Mouse (Mus musculus): ENCODE data around the gene Tab2. TPM values are rescaled to one million over a fixed set of nuclear protein-coding genes. Genes with fewer than 3 reads are reported as not detected.

Tab2 gene
- 29.2 and 39.0 TPM in 2 replicates for polyA plus RNA-seq (2012; rRNA removed)

DNA sequence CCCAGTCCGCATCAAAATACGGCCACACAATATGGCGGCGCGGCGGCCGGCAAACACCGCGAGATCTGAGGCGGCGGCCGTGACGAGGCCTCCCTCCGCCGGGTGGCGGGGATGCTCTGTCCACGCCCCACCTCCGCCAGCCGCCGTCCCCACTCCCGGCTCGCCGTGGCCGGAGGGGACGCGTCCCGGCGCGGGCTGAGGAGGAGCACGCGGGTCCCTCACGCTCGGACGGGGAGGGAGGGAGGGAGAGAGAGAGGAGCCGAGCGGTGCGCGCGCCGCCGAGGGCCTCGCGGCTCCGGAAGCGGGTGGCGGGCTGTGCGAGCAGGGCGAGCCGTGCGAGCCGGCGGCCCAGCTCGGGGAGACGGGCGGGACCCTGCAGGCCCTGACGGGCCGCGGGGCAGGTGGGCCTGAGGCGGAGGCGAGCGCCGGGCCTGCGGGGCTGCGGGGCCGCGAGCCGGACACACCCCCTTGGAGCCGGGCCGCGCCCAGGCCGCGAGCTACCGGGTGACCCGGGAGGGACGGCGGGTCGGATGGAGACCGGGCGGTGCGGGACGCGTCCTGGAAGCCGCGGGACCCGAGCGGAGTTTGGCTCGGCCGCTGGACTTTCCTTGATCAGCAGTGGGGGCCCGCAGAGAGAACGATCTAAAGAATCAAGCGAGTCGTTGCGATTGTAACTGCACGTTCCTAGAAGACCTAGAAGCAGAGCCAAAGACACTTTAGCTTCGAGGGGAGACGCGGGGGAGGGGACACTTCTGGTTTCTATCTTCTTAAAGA is at the start of gene Tab2:
Tab2 (minus strand) TSS at position 3 of the 774 bp plus-strand sequence.
- Histone ChIP-seq H3K4me3 (replicated peaks; ENCODE audit: extremely low read depth, low read depth, low read length) (peak within 1 kb of the TSS; percentile 95), H3K4me1 (ENCODE audit: control insufficient read depth, insufficient read depth, low read length) (peaks cover 5% of the 10 kb centered on the region)
- under 1% methylated on average over 72 of the region's 97 CpGs for WGBS
- peak; percentile 29; the same call in 1 of the 2 replicates for TF ChIP-seq POLR2A (IDR thresholded peaks at IDR 0.05; ENCODE audit: borderline replicate concordance, extremely low read depth, low read depth, low read length)
- TF ChIP-seq CTCF (IDR thresholded peaks at IDR 0.05; ENCODE audit: insufficient read depth, low read length) = no peak
- peak; percentile 86 for DNase-seq

DNA sequence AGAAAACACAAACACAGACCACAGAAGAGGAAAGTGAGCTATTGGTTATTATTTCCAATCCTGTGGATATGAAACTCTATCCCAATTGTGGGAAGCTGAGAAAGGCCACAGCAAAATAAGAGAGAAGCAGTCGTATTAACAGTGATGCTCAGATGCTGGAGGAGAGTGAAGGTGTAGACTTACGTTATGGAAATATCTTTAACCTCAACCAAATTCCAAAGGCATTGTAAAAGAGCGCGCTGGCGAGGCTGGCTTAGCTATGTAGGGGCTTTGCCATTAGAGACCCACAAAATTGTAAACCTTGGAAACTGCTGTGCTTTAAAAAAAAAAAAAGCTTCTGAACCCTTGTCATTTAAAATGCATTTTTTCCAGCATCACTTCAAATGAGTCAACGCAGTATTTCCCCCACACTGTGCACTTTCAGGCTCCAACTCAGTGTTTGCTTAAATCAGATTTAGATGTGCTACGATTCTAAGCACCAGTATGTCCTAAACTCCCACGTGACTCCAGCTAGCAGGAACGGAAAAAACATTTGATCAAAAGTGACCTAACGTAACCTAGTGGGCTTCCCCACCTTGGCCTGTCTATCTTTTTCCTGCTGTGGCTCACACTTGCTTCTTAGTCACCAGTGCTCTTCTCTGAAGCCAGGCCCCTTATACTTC is 36.4 kb upstream of the Tab2 start:
- 68% methylated on average over 10 of the region's 10 CpGs for WGBS

DNA sequence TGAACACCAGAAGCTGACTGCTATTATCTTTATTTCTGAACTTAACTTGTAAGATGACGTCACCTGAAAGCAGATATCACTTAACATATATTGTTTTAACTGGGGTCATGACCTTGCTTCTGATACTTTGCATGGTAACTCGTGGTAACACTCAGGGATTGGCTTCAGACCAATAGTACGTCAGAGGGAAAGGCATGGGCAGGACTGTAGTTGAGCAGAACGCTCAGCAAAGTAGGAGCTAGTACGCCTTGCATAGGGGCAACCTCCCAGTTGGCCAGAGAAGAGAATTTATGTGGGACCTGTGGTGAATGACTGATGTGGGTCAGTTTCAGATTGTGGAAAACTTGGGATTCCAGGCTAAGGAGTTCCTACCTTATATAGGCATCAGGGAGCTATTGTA is 35.6 kb upstream of the Tab2 start:
- DNase-seq = no peak
- WGBS = 61% methylated on average over 5 of the region's 5 CpGs
- H3K4me1 ChIP-seq (ENCODE audit: control insufficient read depth, insufficient read depth, low read length) = no peaks in the 10 kb centered on the region
- no peak overlapping the region for H3K4me3 ChIP-seq (replicated peaks; ENCODE audit: extremely low read depth, low read depth, low read length)
- TF ChIP-seq CTCF (IDR thresholded peaks at IDR 0.05; ENCODE audit: insufficient read depth, low read length) (no peak), POLR2A (IDR thresholded peaks at IDR 0.05; ENCODE audit: borderline replicate concordance, extremely low read depth, low read depth, low read length) (no peak)

More for the DNA sequence above, 36.4 kb upstream of the Tab2 start:
- H3K4me3 ChIP-seq (replicated peaks; ENCODE audit: extremely low read depth, low read depth, low read length) = no peak overlapping the region
- no peaks in the 10 kb centered on the region for H3K4me1 ChIP-seq (ENCODE audit: control insufficient read depth, insufficient read depth, low read length)
- no peak for TF ChIP-seq POLR2A (IDR thresholded peaks at IDR 0.05; ENCODE audit: borderline replicate concordance, extremely low read depth, low read depth, low read length)
- TF ChIP-seq CTCF (IDR thresholded peaks at IDR 0.05; ENCODE audit: insufficient read depth, low read length) = no peak
- no peak for DNase-seq

DNA sequence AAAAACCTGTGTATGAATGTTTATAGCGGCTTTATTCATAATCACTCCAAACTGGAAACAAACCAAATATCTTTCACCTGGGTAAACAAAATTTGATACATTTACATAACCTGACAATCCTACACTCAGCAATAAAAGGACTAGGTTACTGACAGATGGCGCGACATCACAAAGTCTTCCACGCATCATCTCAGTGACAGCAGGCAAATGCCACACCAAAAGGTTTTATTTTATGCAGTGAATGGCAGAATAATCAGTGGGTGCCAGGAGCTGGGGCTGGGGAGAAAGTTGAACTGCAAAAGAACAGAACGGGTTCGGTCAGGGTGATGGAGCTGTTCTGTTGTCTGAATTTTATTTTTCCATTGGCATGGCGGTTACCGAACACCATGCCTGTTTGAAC is 31.5 kb upstream of the Tab2 start:
- 94% methylated on average over 8 of the region's 8 CpGs for WGBS
- DNase-seq = no peak
- TF ChIP-seq CTCF (IDR thresholded peaks at IDR 0.05; ENCODE audit: insufficient read depth, low read length) (no peak), POLR2A (IDR thresholded peaks at IDR 0.05; ENCODE audit: borderline replicate concordance, extremely low read depth, low read depth, low read length) (no peak)
- Histone ChIP-seq H3K4me1 (ENCODE audit: control insufficient read depth, insufficient read depth, low read length) (no peaks in the 10 kb centered on the region), H3K4me3 (replicated peaks; ENCODE audit: extremely low read depth, low read depth, low read length) (no peak overlapping the region)

DNA sequence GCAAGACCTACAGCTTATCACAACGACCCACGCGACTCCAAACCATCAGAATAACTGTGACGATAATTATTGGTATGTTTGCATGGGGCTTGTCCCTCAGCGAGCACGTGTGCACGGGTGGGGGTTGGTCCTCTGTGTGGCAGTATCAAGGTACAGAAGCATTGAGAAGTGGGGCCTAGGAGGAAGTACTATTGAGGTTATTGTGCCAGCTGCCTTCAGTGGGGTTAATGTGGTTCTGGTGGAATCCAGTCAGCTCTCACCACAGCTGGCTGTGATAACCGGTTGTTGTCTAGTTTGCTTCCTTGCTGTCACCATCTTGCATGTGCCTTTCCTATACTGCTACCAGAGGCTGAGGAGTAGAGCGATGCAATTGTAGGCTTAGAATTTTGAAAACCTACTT is 20.4 kb upstream of the Tab2 start:
- TF ChIP-seq CTCF (IDR thresholded peaks at IDR 0.05; ENCODE audit: insufficient read depth, low read length) = no peak
- TF ChIP-seq POLR2A (IDR thresholded peaks at IDR 0.05; ENCODE audit: borderline replicate concordance, extremely low read depth, low read depth, low read length) = no peak
- no peak overlapping the region for H3K4me3 ChIP-seq (replicated peaks; ENCODE audit: extremely low read depth, low read depth, low read length)
- no peaks in the 10 kb centered on the region for H3K4me1 ChIP-seq (ENCODE audit: control insufficient read depth, insufficient read depth, low read length)
- no peak for DNase-seq
- WGBS = 89% methylated on average over 9 of the region's 9 CpGs

DNA sequence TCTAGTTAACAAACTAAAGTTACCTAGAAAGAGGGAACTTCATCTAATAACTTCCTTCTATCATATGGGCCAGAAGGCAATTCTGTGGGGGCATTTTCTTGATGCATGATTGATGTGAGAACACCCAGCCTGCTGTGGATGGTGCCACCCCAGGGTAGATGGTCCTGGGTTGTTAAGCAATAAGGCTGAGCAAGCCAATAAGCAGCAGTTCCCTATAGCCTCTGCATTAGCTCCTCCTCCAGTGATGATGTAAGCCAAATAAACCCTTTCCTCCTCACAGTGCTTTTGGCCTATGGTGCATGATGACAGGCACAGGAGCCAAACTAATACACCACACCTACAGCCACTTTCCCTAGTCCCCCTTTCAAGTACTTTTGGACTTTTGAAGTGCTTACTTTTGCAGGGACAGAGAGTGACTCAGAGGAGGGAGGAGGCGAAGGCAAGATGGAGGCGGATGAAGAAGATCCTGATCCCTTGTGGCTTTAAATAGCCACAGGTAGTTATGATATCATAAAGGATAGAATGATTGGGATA is 12.8 kb upstream of the Tab2 start:
- Histone ChIP-seq H3K4me3 (replicated peaks; ENCODE audit: extremely low read depth, low read depth, low read length) (no peak overlapping the region), H3K4me1 (ENCODE audit: control insufficient read depth, insufficient read depth, low read length) (no peaks in the 10 kb centered on the region)
- no peak for DNase-seq
- 87% methylated on average over 2 of the region's 2 CpGs for WGBS
- TF ChIP-seq POLR2A (IDR thresholded peaks at IDR 0.05; ENCODE audit: borderline replicate concordance, extremely low read depth, low read depth, low read length) (no peak), CTCF (IDR thresholded peaks at IDR 0.05; ENCODE audit: insufficient read depth, low read length) (no peak)

DNA sequence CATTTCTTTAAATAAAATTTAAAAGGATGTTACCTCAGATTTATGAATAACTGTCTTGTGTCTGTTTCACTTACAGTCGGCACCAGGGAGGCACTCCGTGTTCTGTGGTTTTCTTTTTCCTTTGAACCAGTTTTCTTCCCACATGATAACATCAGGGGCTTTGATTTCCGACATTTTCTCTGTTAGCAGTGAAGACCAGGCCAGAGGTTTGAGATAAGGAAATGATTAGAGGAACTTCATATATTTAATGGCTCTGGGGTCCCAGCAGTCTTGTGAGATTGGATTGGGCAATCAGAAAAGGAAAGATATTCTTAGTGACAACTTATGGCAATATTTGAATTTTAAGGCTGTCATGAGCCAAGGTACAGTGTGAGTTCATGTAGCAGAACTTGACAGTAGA is 11.1 kb upstream of the Tab2 start:
- WGBS = 56% methylated on average over 3 of the region's 3 CpGs
- TF ChIP-seq CTCF (IDR thresholded peaks at IDR 0.05; ENCODE audit: insufficient read depth, low read length) = no peak
- TF ChIP-seq POLR2A (IDR thresholded peaks at IDR 0.05; ENCODE audit: borderline replicate concordance, extremely low read depth, low read depth, low read length) = no peak
- H3K4me1 ChIP-seq (ENCODE audit: control insufficient read depth, insufficient read depth, low read length) = no peaks in the 10 kb centered on the region
- no peak for DNase-seq
- no peak overlapping the region for H3K4me3 ChIP-seq (replicated peaks; ENCODE audit: extremely low read depth, low read depth, low read length)

DNA sequence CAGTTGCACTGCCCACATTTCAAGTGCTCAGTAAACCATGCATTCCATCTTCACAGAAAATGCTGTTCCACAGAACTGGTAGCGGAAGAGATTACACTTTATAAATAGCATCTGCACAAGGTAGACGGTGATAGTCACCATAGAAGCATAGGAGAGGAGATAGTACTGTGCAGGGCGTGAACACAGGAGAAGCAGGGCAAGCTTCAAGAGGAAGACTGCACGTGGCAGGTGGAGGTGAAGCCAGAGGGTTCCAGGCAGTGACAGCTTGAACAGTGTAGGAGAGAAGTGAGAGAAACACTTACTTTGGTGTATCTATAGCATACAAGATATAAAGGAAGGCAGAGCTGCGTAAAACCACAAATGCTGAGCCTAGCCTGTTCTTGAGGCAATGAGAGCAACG is 3.0 kb upstream of the Tab2 start:
- DNase-seq = no peak
- 58% methylated on average over 6 of the region's 6 CpGs for WGBS
- TF ChIP-seq POLR2A (IDR thresholded peaks at IDR 0.05; ENCODE audit: borderline replicate concordance, extremely low read depth, low read depth, low read length) = no peak
- TF ChIP-seq CTCF (IDR thresholded peaks at IDR 0.05; ENCODE audit: insufficient read depth, low read length) = no peak
- H3K4me3 ChIP-seq (replicated peaks; ENCODE audit: extremely low read depth, low read depth, low read length) = no peak overlapping the region
- H3K4me1 ChIP-seq (ENCODE audit: control insufficient read depth, insufficient read depth, low read length) = peaks cover 5% of the 10 kb centered on the region

DNA sequence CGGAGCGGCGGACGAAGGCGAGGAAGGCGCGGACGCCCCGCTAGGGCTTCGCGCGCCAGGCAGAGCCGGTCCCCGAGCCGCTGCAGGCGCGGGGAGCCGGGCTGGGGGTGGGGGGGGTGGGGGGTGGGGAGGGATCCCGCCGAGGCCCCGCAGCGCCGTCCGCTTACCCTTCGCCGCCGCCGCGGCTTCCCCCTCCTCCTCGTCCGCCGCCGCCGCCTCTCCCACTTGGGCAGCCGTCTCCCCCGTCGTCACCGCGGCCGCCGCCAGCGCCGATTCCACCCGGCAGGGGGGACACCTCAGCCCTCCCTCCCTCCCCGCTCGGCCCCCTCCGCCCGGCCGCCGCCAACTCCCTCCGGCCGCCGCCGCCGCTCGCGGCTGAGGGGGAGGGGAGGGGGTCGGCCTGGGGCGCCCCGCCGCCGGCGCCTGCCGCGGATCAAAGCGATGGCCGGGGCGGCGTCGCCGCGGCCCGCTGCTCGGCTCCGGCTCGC is 352 bp downstream of the Tab2 start:
- peak; percentile 66 for DNase-seq
- Histone ChIP-seq H3K4me1 (ENCODE audit: control insufficient read depth, insufficient read depth, low read length) (peaks cover 6% of the 10 kb centered on the region), H3K4me3 (replicated peaks; ENCODE audit: extremely low read depth, low read depth, low read length) (peak overlapping the region; percentile 95)
- under 1% methylated on average over 25 of the region's 76 CpGs for WGBS
- TF ChIP-seq CTCF (IDR thresholded peaks at IDR 0.05; ENCODE audit: insufficient read depth, low read length) (no peak), POLR2A (IDR thresholded peaks at IDR 0.05; ENCODE audit: borderline replicate concordance, extremely low read depth, low read depth, low read length) (no peak)
